Mouse (Mus musculus) B cell, adult 62 days (primary cell): ENCODE measurements around the gene Vmn2r103. TPM values are rescaled to one million over a fixed set of nuclear protein-coding genes. Genes with fewer than 3 reads are reported as not detected.

ENCODE experiments used
- total RNA-seq: library from RNA; stranded (reverse); gene quantifications from 4 replicates; pipeline ENCODE4 v1.2.4, GENCODE M21; 2023

Vmn2r103 gene
- total RNA-seq: not detected in 4 replicates

DNA sequence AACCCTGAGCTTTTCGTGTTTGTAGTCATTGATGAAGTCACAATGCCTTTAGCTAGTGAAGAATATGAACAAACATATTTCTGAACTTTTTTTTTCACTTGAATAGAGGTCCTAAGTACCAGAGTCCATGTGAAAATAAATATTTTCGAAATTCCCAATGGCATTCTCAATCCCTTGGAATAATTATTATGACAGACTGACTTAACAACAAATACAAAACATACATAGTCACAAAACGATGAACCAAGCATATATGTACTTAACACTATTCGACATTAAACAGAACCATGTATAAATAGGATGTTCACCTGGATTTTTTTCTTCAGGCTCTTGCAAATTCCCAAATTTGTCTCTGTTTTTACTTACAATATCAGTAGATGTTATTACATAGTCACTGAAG lies at the start of gene Vmn2r103:
Gene Vmn2r103, plus strand, starts transcription at position 301 of the 400 bp plus-strand sequence.

Other genes starting within 250 kb of the Vmn2r103 start
- gene Vmn2r101, start 196.1 kb upstream of the Vmn2r103 start, total RNA-seq: not detected in 4 replicates
- not detected in 4 replicates for gene Vmn2r102, start 113.0 kb upstream of the Vmn2r103 start, total RNA-seq